In genomic region chr5:92384855-92385254, GRCm38 (mm10) we compare ENCODE assay signal across 10 mouse cellular contexts. TPM values are rescaled to one million over a fixed set of nuclear protein-coding genes. Genes with fewer than 3 reads are reported as not detected.
DNase-seq lines count a peak whose midpoint lies in the region; ATAC-seq and TF ChIP-seq lines count a peak whose summit lies in the region.
"Had no signal": no experiment of that assay in that cellular context is flagged by ENCODE, and none has a peak within 500 bp of the region (broad histone marks: within the 10 kb centered on the region; RNA-seq: fewer than 3 reads in every experiment).

No protein-coding gene starts in this region.

- H3K36me3 ChIP-seq in liver, postnatal 0 days (replicated peaks; ENCODE audit: insufficient read depth, low read length), result no peaks in the 10 kb centered on the region

- no peak for DNase-seq in left cerebral cortex, adult 2 months (ENCODE audit: extremely low spot score in 1 of 2, low spot score in 2 of 2)
- no peak for DNase-seq in left cerebral cortex, adult 18-20 months (ENCODE audit: low spot score in 2 of 2)
- peak; percentile 34 for DNase-seq in CD4-positive helper T cell, adult 2 months (ENCODE audit: low read depth, low spot score)
- DNase-seq in Muller cell, postnatal 12 days (ENCODE audit: inconsistent ontology term), result peak; percentile 25
- peak; percentile 67 for DNase-seq in liver, postnatal 0 days
- no peak for DNase-seq in ovary, postnatal 36 days (ENCODE audit: low spot score)
- DNase-seq in gastrocnemius, postnatal 10 days, result no peak

- 41% methylated on average over 7 of the region's 7 CpGs for WGBS in liver, postnatal 0 days (ENCODE audit: insufficient replicate concordance)

- H3K4me1 ChIP-seq in liver, postnatal 0 days (ENCODE audit: insufficient read depth), result no peaks in the 10 kb centered on the region

- H3K4me3 ChIP-seq in left cerebral cortex, adult 2 months, result no peak overlapping the region
- no peak overlapping the region for H3K4me3 ChIP-seq in liver, postnatal 0 days (ENCODE audit: low read depth, low read length)
- H3K4me3 ChIP-seq: myocyte had no signal

- no peak overlapping the region for H3K9ac ChIP-seq in liver, postnatal 0 days (replicated peaks)

- H3K4me2 ChIP-seq in liver, postnatal 0 days (ENCODE audit: low read depth, low read length), result no peak overlapping the region

- TF ChIP-seq CTCF in left cerebral cortex, adult 2 months (IDR thresholded peaks at IDR 0.05), result peak; percentile 50
- peak; percentile 85 for TF ChIP-seq CTCF in liver, postnatal 0 days (IDR thresholded peaks at IDR 0.05; ENCODE audit: low read depth)

- H3K27ac ChIP-seq in left cerebral cortex, adult 2 months, result no peak overlapping the region
- no peak overlapping the region for H3K27ac ChIP-seq in liver, postnatal 0 days (ENCODE audit: low read depth)

- no peak for TF ChIP-seq EP300 in liver, postnatal 0 days (IDR thresholded peaks at IDR 0.05; ENCODE audit: low read depth)

- no peaks in the 10 kb centered on the region for H3K27me3 ChIP-seq in liver, postnatal 0 days (ENCODE audit: insufficient read depth, low read length)

- ATAC-seq in liver, postnatal 0 days, result peak; percentile 84
- no peak for ATAC-seq in frontal cortex, adult (ENCODE audit: low TSS enrichment)

- H3K9me3 ChIP-seq in liver, postnatal 0 days (ENCODE audit: low read length), result no peaks in the 10 kb centered on the region

- intact Hi-C loops in left cerebral cortex, adult 2 months (cut with DNase I), result no loop called here

RNA-seq across cellular contexts. Expression of gene Cxcl10, which starts 36.2 kb away (rescaled TPM):
- total RNA-seq in left cerebral cortex, adult 2 months (2021), result not detected
- under 1 TPM; 0.72 to 0.87 TPM for total RNA-seq in left cerebral cortex, adult 18-20 months (2021)
- 7.5 and 8.0 TPM in 2 replicates for polyA plus RNA-seq in liver, postnatal 0 days (2015; fragmentation: Nextera tagmentation; extraction: Ambion mirVana)
- under 1 TPM in 1 of 2 experiments, not detected in 1; 0.43 TPM for total RNA-seq in gastrocnemius, postnatal 10 days (2021)

RNA-seq across cellular contexts. Expression of gene Nup54, which starts 50.2 kb away (rescaled TPM):
- total RNA-seq in left cerebral cortex, adult 2 months (2021), result 10 to 100 TPM; 23.7 to 31.3 TPM
- 10 to 100 TPM; 26.7 to 27.1 TPM for total RNA-seq in left cerebral cortex, adult 18-20 months (2021)
- 14.4 and 15.2 TPM in 2 replicates for polyA plus RNA-seq in liver, postnatal 0 days (2015; fragmentation: Nextera tagmentation; extraction: Ambion mirVana)
- total RNA-seq in gastrocnemius, postnatal 10 days (2021), result 10 to 100 TPM; 12.0 to 16.2 TPM

RNA-seq across cellular contexts. Expression of gene Art3, which starts 53.2 kb away (rescaled TPM):
- 1 to 10 TPM; 3.8 to 7.5 TPM for total RNA-seq in left cerebral cortex, adult 2 months (2021)
- total RNA-seq in left cerebral cortex, adult 18-20 months (2021), result 1 to 10 TPM; 2.3 to 5.6 TPM
- polyA plus RNA-seq in liver, postnatal 0 days (2015; fragmentation: Nextera tagmentation; extraction: Ambion mirVana), result 2.3 and 4.0 TPM in 2 replicates
- 100 to 1,000 TPM; 327 to 371 TPM for total RNA-seq in gastrocnemius, postnatal 10 days (2021)

RNA-seq across cellular contexts. Expression of gene Cxcl9, which starts 57.0 kb away (rescaled TPM):
- total RNA-seq in left cerebral cortex, adult 2 months (2021), result not detected
- total RNA-seq in left cerebral cortex, adult 18-20 months (2021), result not detected
- 0.20 and 0.35 TPM in 2 replicates for polyA plus RNA-seq in liver, postnatal 0 days (2015; fragmentation: Nextera tagmentation; extraction: Ambion mirVana)
- total RNA-seq in gastrocnemius, postnatal 10 days (2021), result 1 to 10 TPM; 3.7 to 5.3 TPM
- polyA plus RNA-seq: heart, embryonic 14.5 days had no signal

Comparison
In these comparisons a context has a peak if more than half of its experiments do, and no peak if none do; other contexts are left out.
1. DNase-seq: peak in CD4-positive helper T cell, adult 2 months (single experiment), Muller cell, postnatal 12 days (single experiment) and liver, postnatal 0 days (single experiment); none in left cerebral cortex, adult 2 months (0 of 2), left cerebral cortex, adult 18-20 months (0 of 2), ovary, postnatal 36 days (single experiment) and gastrocnemius, postnatal 10 days (single experiment).
2. RNA of gene Art3, which starts 53.2 kb away (total RNA-seq): 327 to 371 TPM in gastrocnemius, postnatal 10 days; 3.8 to 7.5 TPM in left cerebral cortex, adult 2 months and 2.3 to 5.6 TPM in left cerebral cortex, adult 18-20 months; every median in the first group is over 10 times any median in the second.